Mouse (Mus musculus) CH12.LX (cell line): ENCODE measurements around the gene Sptb. TPM values are rescaled to one million over a fixed set of nuclear protein-coding genes. Genes with fewer than 3 reads are reported as not detected.
A peak's percentile ranks its signal among the peaks of the same experiment; 100 is the strongest.

Source experiments
- DNase-seq: peaks from one replicate; pipeline ENCODE4 v3.0.0-alpha.2; 2013; ENCODE audit errors: extremely low read depth
- H3K27ac ChIP-seq: 2 replicates; pipeline ENCODE4 v1.5.1; 2012; ENCODE audit warnings: low read depth, mild to moderate bottlenecking, control low read depth, moderate library complexity; ENCODE audit not compliant: insufficient read depth
- H3K27me3 ChIP-seq: replicated peaks from 2 replicates; pipeline ENCODE3; 2012; ENCODE audit warnings: inconsistent platforms
- H3K36me3 ChIP-seq, 2 experiments: replicated peaks in 1 of 2; 2 replicates each; pipeline versions ENCODE3 to v1.6.1; 2012; ENCODE audit warnings: inconsistent platforms in 1 of 2, low read length in 1 of 2, mild to moderate bottlenecking in 1 of 2, mixed read lengths in 1 of 2, moderate library complexity in 1 of 2; ENCODE audit not compliant: control insufficient read depth in 1 of 2, insufficient read depth in 1 of 2
- H3K4me1 ChIP-seq, 2 experiments: 2 replicates each; pipeline ENCODE4 v1.6.1; 2012; ENCODE audit warnings: inconsistent platforms in 1 of 2, moderate library complexity in 1 of 2; ENCODE audit not compliant: insufficient read depth in 2 of 2, control insufficient read depth in 1 of 2
- H3K4me2 ChIP-seq: 2 replicates; pipeline ENCODE4 v1.6.1; 2012; ENCODE audit warnings: low read depth, mild to moderate bottlenecking, control low read depth; ENCODE audit not compliant: poor library complexity, insufficient read depth, severe bottlenecking
- H3K4me3 ChIP-seq, 3 experiments: fragments of 150-350 bp in 1 of 3; sonication (generic) in 1 of 3; replicated peaks in 1 of 3; 2 replicates each; pipeline versions ENCODE3 to v1.5.1; 2011 to 2012; ENCODE audit warnings: low read depth in 2 of 3, low read length in 2 of 3, mild to moderate bottlenecking in 2 of 3, moderate library complexity in 2 of 3, control low read depth in 1 of 3, improper control_type of control experiment in 1 of 3, inconsistent platforms in 1 of 3, mixed read lengths in 1 of 3; ENCODE audit not compliant: poor library complexity in 1 of 3
- H3K79me2 ChIP-seq: replicated peaks from 2 replicates; pipeline ENCODE4 v1.6.1; 2012; ENCODE audit warnings: mild to moderate bottlenecking, moderate library complexity; ENCODE audit not compliant: control insufficient read depth, poor library complexity, insufficient read depth, severe bottlenecking; ENCODE audit errors: extremely low read depth
- H3K9ac ChIP-seq: 2 replicates; pipeline ENCODE4 v1.6.1; 2012; ENCODE audit warnings: low read depth, mild to moderate bottlenecking, control low read depth, moderate library complexity; ENCODE audit not compliant: insufficient read depth
- H3K9me3 ChIP-seq: replicated peaks from 2 replicates; pipeline ENCODE3; 2012; ENCODE audit warnings: low read length, inconsistent platforms, mixed read lengths
- CHD1 ChIP-seq: IDR thresholded peaks from 2 replicates; pipeline ENCODE4 v1.6.1; 2012; ENCODE audit warnings: low read depth, low read length, improper control_type of control experiment, inconsistent platforms
- CHD2 ChIP-seq: IDR thresholded peaks from 2 replicates; pipeline ENCODE4 v1.6.1; 2011; ENCODE audit warnings: low read length, improper control_type of control experiment
- CTCF ChIP-seq, 2 experiments: IDR thresholded peaks in 1 of 2; conservative IDR thresholded peaks in 1 of 2; 2 replicates each; pipeline ENCODE4 v1.5.1; 2011 to 2012; ENCODE audit warnings: low read depth in 2 of 2, low read length in 2 of 2, improper control_type of control experiment in 1 of 2, inconsistent platforms in 1 of 2, mild to moderate bottlenecking in 1 of 2, moderate library complexity in 1 of 2
- E2F4 ChIP-seq: IDR thresholded peaks from 2 replicates; pipeline ENCODE4 v1.6.1; 2011; ENCODE audit warnings: low read depth, low read length, improper control_type of control experiment; ENCODE audit not compliant: insufficient replicate concordance
- EP300 ChIP-seq: IDR thresholded peaks from 2 replicates; pipeline ENCODE4 v1.6.1; 2011; ENCODE audit warnings: low read length, improper control_type of control experiment
- HCFC1 ChIP-seq: IDR thresholded peaks from 2 replicates; pipeline ENCODE4 v1.6.1; 2012; ENCODE audit warnings: low read depth, mild to moderate bottlenecking, inconsistent platforms, low read length, improper control_type of control experiment
- IRF4 ChIP-seq: IDR thresholded peaks from 2 replicates; pipeline ENCODE4 v1.6.1; 2014; ENCODE audit warnings: low read depth, mild to moderate bottlenecking, inconsistent platforms, low read length, improper control_type of control experiment
- JUN ChIP-seq: IDR thresholded peaks from 2 replicates; pipeline ENCODE4 v1.6.1; 2011; ENCODE audit warnings: low read depth, mild to moderate bottlenecking, low read length, improper control_type of control experiment, moderate library complexity; ENCODE audit not compliant: insufficient read depth
- JUND ChIP-seq: conservative IDR thresholded peaks from 2 replicates; pipeline ENCODE4 v1.6.1; 2011; ENCODE audit warnings: low read depth, low read length, improper control_type of control experiment
- KAT2A ChIP-seq: IDR thresholded peaks from 2 replicates; pipeline ENCODE4 v1.6.1; 2012; ENCODE audit warnings: low read length, improper control_type of control experiment, inconsistent platforms; ENCODE audit not compliant: insufficient replicate concordance
- MAX ChIP-seq: IDR thresholded peaks from 2 replicates; pipeline ENCODE4 v1.6.1; 2011; ENCODE audit warnings: low read length, improper control_type of control experiment
- NRF1 ChIP-seq: IDR thresholded peaks from 2 replicates; pipeline ENCODE4 v1.6.1; 2014; ENCODE audit warnings: low read depth, mild to moderate bottlenecking, inconsistent platforms, low read length, improper control_type of control experiment, moderate library complexity
- POLR2AphosphoS2 ChIP-seq: IDR thresholded peaks from 2 replicates; pipeline ENCODE4 v1.6.1; 2011; ENCODE audit warnings: low read depth, low read length, improper control_type of control experiment
- RAD21 ChIP-seq: IDR thresholded peaks from 2 replicates; pipeline ENCODE4 v1.6.1; 2011; ENCODE audit warnings: low read depth, mild to moderate bottlenecking, low read length, improper control_type of control experiment, moderate library complexity
- SMC3 ChIP-seq: IDR thresholded peaks from 2 replicates; pipeline ENCODE4 v1.6.1; 2011; ENCODE audit warnings: low read depth, low read length, improper control_type of control experiment
- TCF12 ChIP-seq: IDR thresholded peaks from 2 replicates; pipeline ENCODE4 v1.6.1; 2014; ENCODE audit warnings: low read depth, mild to moderate bottlenecking, inconsistent platforms, low read length, improper control_type of control experiment
- UBTF ChIP-seq: IDR thresholded peaks from 2 replicates; pipeline ENCODE4 v1.6.1; 2012; ENCODE audit warnings: low read depth, mild to moderate bottlenecking, inconsistent platforms, low read length, improper control_type of control experiment, moderate library complexity
- USF1 ChIP-seq: IDR thresholded peaks from 2 replicates; pipeline ENCODE4 v1.6.1; 2014; ENCODE audit warnings: low read depth, mild to moderate bottlenecking, inconsistent platforms, low read length, improper control_type of control experiment
- USF2 ChIP-seq: conservative IDR thresholded peaks from 2 replicates; pipeline ENCODE4 v1.6.1; 2011; ENCODE audit warnings: low read depth, low read length, improper control_type of control experiment
- ZKSCAN1 ChIP-seq: IDR thresholded peaks from 2 replicates; pipeline ENCODE4 v1.6.1; 2012; ENCODE audit warnings: low read depth, inconsistent platforms, low read length, improper control_type of control experiment, borderline replicate concordance
- ZMIZ1 ChIP-seq: IDR thresholded peaks from 2 replicates; pipeline ENCODE4 v1.6.1; 2012; ENCODE audit warnings: low read depth, mild to moderate bottlenecking, inconsistent platforms, low read length, improper control_type of control experiment
- dilution Hi-C: fragments of 300-500 bp; cut with MboI; formaldehyde crosslinking; loops from 2 replicates; pipeline ENCODE4 v1.14.3; 2020; ENCODE audit warnings: low sequenced_read_pairs; ENCODE audit not compliant: extremely low pct_unique_long_range_greater_than_20kb, extremely low pct_ligation_motif_present
- in situ Hi-C: fragments of 300-500 bp; cut with MboI; formaldehyde crosslinking; loops from 3 replicates; pipeline ENCODE4 v1.14.3; 2019; ENCODE audit warnings: low sequenced_read_pairs, low pct_ligation_motif_present, low pct_unique_long_range_greater_than_20kb, mixed read lengths
- polyA plus RNA-seq: library from polyadenylated mRNA; unstranded; fragments of >175 nt; gene quantifications from 2 replicates; pipeline ENCODE4 v1.2.1, GENCODE M21; 2012; ENCODE audit warnings: low read depth; ENCODE audit not compliant: insufficient read length
- total RNA-seq, 2 experiments: library from RNA; depleted of rRNA; stranded (reverse); fragments of 300-350 nt in 1 of 2; fragments of >200 nt in 1 of 2; gene quantifications; 2 replicates each; pipeline ENCODE4 v1.2.3; 2012 to 2014

The Sptb gene
- total RNA-seq (2012; rRNA removed) (0.04 and 0.08 TPM in 2 replicates), total RNA-seq (2014; rRNA removed) (0.01 and 0.03 TPM in 2 replicates), polyA plus RNA-seq (0.04 and 0.08 TPM in 2 replicates)

DNA sequence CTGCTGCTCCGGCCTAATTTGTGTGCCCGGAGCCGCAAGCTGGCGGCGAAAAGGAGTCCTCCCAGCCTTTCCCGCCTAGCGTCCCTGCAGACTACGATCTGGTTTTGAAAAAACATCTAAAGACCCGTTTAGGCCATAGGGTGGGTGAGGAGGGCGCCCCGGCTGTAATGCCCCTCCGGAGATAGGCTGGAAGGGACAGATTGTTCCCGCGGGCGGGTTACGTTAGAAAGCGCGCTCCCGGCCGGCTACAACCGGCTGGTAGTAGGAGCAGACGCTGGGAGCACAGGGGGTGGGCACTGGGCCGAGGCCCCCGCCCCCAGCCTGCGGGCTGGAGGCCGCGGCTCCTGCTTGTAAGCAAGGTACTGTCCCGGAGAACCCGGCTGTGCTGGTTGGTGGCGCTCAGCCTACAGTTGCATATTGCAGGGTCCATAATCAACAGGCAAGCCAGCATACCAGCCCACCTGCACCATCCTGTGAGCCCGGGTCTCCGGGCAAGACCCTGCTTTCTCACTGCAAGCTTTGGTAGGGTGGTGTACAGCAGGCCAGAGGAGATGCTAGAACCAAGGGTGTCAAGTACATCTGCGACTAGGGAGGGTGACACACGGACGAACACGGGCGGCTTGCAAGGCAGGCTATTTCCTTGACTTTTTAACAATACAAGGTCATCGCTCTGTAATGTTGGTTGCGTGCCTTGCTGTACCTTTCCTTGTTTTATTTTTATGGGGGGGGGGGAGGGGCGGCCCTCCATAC is at the start of gene Sptb:
Sptb (minus strand) TSS at position 197 of the 750 bp plus-strand sequence.
- H3K79me2 ChIP-seq: no peaks in the 10 kb centered on the region
- TF ChIP-seq HCFC1 (no peak), ZMIZ1 (no peak), CHD1 (no peak), E2F4 (no peak), JUN (no peak), MAX (no peak), USF1 (no peak), JUND (no peak), KAT2A (no peak), SMC3 (no peak), POLR2AphosphoS2 (no peak), UBTF (no peak), USF2 (no peak), RAD21 (no peak), ZKSCAN1 (no peak), CHD2 (no peak), TCF12 (no peak)
- H3K27me3 ChIP-seq: peaks cover 68% of the 10 kb centered on the region
- in situ Hi-C loops: loop anchor here (25.0 kb wide), 1 partner anchor 223 kb away; no protein-coding TSS in a partner anchor
- H3K27ac ChIP-seq: no peak within 1 kb of the TSS
- no peaks in the 10 kb centered on the region for H3K36me3 ChIP-seq
- DNase-seq: peak; percentile 6
- dilution Hi-C loops: no loop called here
- no peaks in the 10 kb centered on the region for H3K9me3 ChIP-seq
- peak within 1 kb of the TSS; percentile 3; the same call in 1 of the 2 replicates for H3K9ac ChIP-seq
- peaks cover 0 to 3% of the 10 kb centered on the region in 2 experiments; a peak in 1 of 4 replicates for H3K4me1 ChIP-seq
- peak within 1 kb of the TSS; percentile 25 to 58 (median 54) for H3K4me3 ChIP-seq
- H3K4me2 ChIP-seq: peak within 1 kb of the TSS; percentile 82

GRCm38 (mm10) chr12:76752652-76753318 is 42.4 kb upstream of the Sptb start:
- dilution Hi-C loops (no loop called here), in situ Hi-C loops (no loop called here)
- Histone ChIP-seq H3K36me3 (no peaks in the 10 kb centered on the region), H3K9ac (no peak overlapping the region), H3K79me2 (no peaks in the 10 kb centered on the region), H3K9me3 (peaks cover 3% of the 10 kb centered on the region), H3K27me3 (peaks cover 5% of the 10 kb centered on the region), H3K4me1 (peaks cover 6 to 7% of the 10 kb centered on the region in 2 experiments; a peak in 3 of 4 replicates), H3K4me3 (no peak overlapping the region), H3K27ac (no peak overlapping the region), H3K4me2 (peak overlapping the region; percentile 64)
- TF ChIP-seq IRF4: 0 out of 2 replicates have a peak, but pooled peaks have one; percentile 3
- TF ChIP-seq NRF1: peak; percentile 61; the same call in 1 of the 2 replicates
- TF ChIP-seq JUND: no peak
- no peak for TF ChIP-seq KAT2A
- no peak for TF ChIP-seq EP300
- TF ChIP-seq HCFC1: no peak
- peak; percentile 57 for TF ChIP-seq SMC3
- peak; percentile 58 for TF ChIP-seq RAD21
- TF ChIP-seq CTCF (conservative IDR thresholded peaks at IDR 0.05 in 1 of 2, IDR thresholded peaks at IDR 0.05 in 1 of 2; ENCODE audit: low read depth in 2 of 2, low read length in 2 of 2): peak; percentile 40 to 74
- DNase-seq: peak; percentile 58
